9 mouse cellular contexts compared by ENCODE assay signal in genomic region chr14:14863690-14864356, GRCm38 (mm10).
DNase-seq lines count a peak whose midpoint lies in the region; ATAC-seq and TF ChIP-seq lines count a peak whose summit lies in the region.
"Had no signal": no experiment of that assay in that cellular context is flagged by ENCODE, and none has a peak within 500 bp of the region (broad histone marks: within the 10 kb centered on the region; RNA-seq: fewer than 3 reads in every experiment).

No protein-coding gene starts in this region.

- TF ChIP-seq EP300 in CH12.LX (IDR thresholded peaks at IDR 0.05; ENCODE audit: low read length) = no peak

- DNase-seq in CH12.LX (ENCODE audit: extremely low read depth) = peak; percentile 83
- DNase-seq in brain, adult 2 months (ENCODE audit: low read depth, low spot score) = peak; percentile 94
- peak; percentile 6 for DNase-seq in liver, embryonic 13.5 days

- peak; percentile 95 for TF ChIP-seq RAD21 in CH12.LX (IDR thresholded peaks at IDR 0.05; ENCODE audit: low read depth, low read length)

- no peak overlapping the region for H3K27ac ChIP-seq in CH12.LX (ENCODE audit: insufficient read depth, low read depth)
- no peak overlapping the region for H3K27ac ChIP-seq in heart, embryonic 11.5 days (ENCODE audit: low read depth, low read length)
- no peak overlapping the region for H3K27ac ChIP-seq in kidney, embryonic 15.5 days
- no peak overlapping the region for H3K27ac ChIP-seq in liver, embryonic 13.5 days
- H3K27ac ChIP-seq in neural tube, embryonic 12.5 days = no peak overlapping the region
- no peak overlapping the region for H3K27ac ChIP-seq in testis, adult 2 months (ENCODE audit: control insufficient read depth, insufficient read depth, low read depth, low read length)
- H3K27ac ChIP-seq: limb, embryonic 15.5 days had no signal

- TF ChIP-seq CTCF in CH12.LX (conservative IDR thresholded peaks at IDR 0.05 in 1 of 2, IDR thresholded peaks at IDR 0.05 in 1 of 2; ENCODE audit: low read depth in 2 of 2, low read length in 2 of 2) = peak; percentile 49 to 99
- TF ChIP-seq CTCF in testis, adult 2 months (IDR thresholded peaks at IDR 0.05; ENCODE audit: control insufficient read depth, insufficient read depth, insufficient replicate concordance, low read depth, low read length) = peak; percentile 67; the same call in 1 of the 2 replicates

- no peak for TF ChIP-seq POLR2A in CH12.LX (IDR thresholded peaks at IDR 0.05; ENCODE audit: low read depth, low read length)
- no peak for TF ChIP-seq POLR2A in testis, adult 2 months (IDR thresholded peaks at IDR 0.05; ENCODE audit: control insufficient read depth, low read depth, low read length)

- peak overlapping the region; percentile 36; the same call in 1 of the 2 replicates for H3K4me2 ChIP-seq in CH12.LX (ENCODE audit: insufficient read depth, low read depth, poor library complexity, severe bottlenecking)
- H3K4me2 ChIP-seq in heart, embryonic 11.5 days = 0 out of 2 replicates have a peak overlapping the region, but pooled peaks have one; percentile 22
- no peak overlapping the region for H3K4me2 ChIP-seq in kidney, embryonic 15.5 days
- no peak overlapping the region for H3K4me2 ChIP-seq in liver, embryonic 13.5 days
- H3K4me2 ChIP-seq in neural tube, embryonic 12.5 days (replicated peaks) = no peak overlapping the region
- H3K4me2 ChIP-seq: limb, embryonic 15.5 days had no signal

- dilution Hi-C loops in CH12.LX (cut with MboI; ENCODE audit: extremely low pct_ligation_motif_present, extremely low pct_unique_long_range_greater_than_20kb, low sequenced_read_pairs) = no loop called here

- in situ Hi-C loops in CH12.LX (cut with MboI; ENCODE audit: low pct_ligation_motif_present, low pct_unique_long_range_greater_than_20kb, low sequenced_read_pairs) = no loop called here

- H3K9me3 ChIP-seq in CH12.LX (replicated peaks; ENCODE audit: low read length) = no peaks in the 10 kb centered on the region
- H3K9me3 ChIP-seq in heart, embryonic 11.5 days (replicated peaks; ENCODE audit: control insufficient read depth, low read length) = no peaks in the 10 kb centered on the region
- H3K9me3 ChIP-seq in kidney, embryonic 15.5 days (replicated peaks) = no peaks in the 10 kb centered on the region
- no peaks in the 10 kb centered on the region for H3K9me3 ChIP-seq in liver, embryonic 13.5 days (replicated peaks)
- no peaks in the 10 kb centered on the region for H3K9me3 ChIP-seq in neural tube, embryonic 12.5 days
- H3K9me3 ChIP-seq: limb, embryonic 15.5 days had no signal

- H3K4me1 ChIP-seq in CH12.LX (ENCODE audit: control insufficient read depth in 1 of 2, insufficient read depth in 2 of 2) = peaks cover 2 to 4% of the 10 kb centered on the region in 2 experiments; a peak in 2 of 4 replicates
- no peaks in the 10 kb centered on the region for H3K4me1 ChIP-seq in heart, embryonic 11.5 days (ENCODE audit: control insufficient read depth, insufficient read depth, low read length)
- H3K4me1 ChIP-seq in kidney, embryonic 15.5 days = no peaks in the 10 kb centered on the region
- no peaks in the 10 kb centered on the region for H3K4me1 ChIP-seq in liver, embryonic 13.5 days (replicated peaks)
- no peaks in the 10 kb centered on the region; the same call in 1 of the 2 replicates for H3K4me1 ChIP-seq in neural tube, embryonic 12.5 days
- H3K4me1 ChIP-seq in testis, adult 2 months (ENCODE audit: control insufficient read depth, insufficient read depth, low read length) = no peaks in the 10 kb centered on the region

- 34% methylated on average over 7 of the region's 7 CpGs for WGBS in heart, embryonic 11.5 days (ENCODE audit: insufficient replicate concordance)
- 18% methylated on average over 7 of the region's 7 CpGs for WGBS in kidney, embryonic 15.5 days
- 30% methylated on average over 7 of the region's 7 CpGs for WGBS in liver, embryonic 13.5 days (ENCODE audit: insufficient replicate concordance)
- WGBS in neural tube, embryonic 12.5 days = 25% methylated on average over 7 of the region's 7 CpGs

- no peaks in the 10 kb centered on the region for H3K27me3 ChIP-seq in CH12.LX (replicated peaks)
- no peaks in the 10 kb centered on the region for H3K27me3 ChIP-seq in heart, embryonic 11.5 days (ENCODE audit: control insufficient read depth, insufficient read depth, low read length)
- no peaks in the 10 kb centered on the region for H3K27me3 ChIP-seq in kidney, embryonic 15.5 days
- H3K27me3 ChIP-seq in liver, embryonic 13.5 days = no peaks in the 10 kb centered on the region
- no peaks in the 10 kb centered on the region for H3K27me3 ChIP-seq in neural tube, embryonic 12.5 days (replicated peaks)
- no peaks in the 10 kb centered on the region for H3K27me3 ChIP-seq in testis, adult 2 months (ENCODE audit: control insufficient read depth, insufficient read depth, low read length)
- H3K27me3 ChIP-seq: limb, embryonic 15.5 days had no signal

- 0 out of 2 replicates have a peak, but pooled peaks have one; percentile 30 for ATAC-seq in erythroid progenitor cell, adult 5-6 weeks (replicated peaks; ENCODE audit: low FRiP score, poor library complexity, severe bottlenecking)
- 0 out of 2 replicates have a peak, but pooled peaks have one; percentile 52 for ATAC-seq in heart, embryonic 11.5 days (replicated peaks; ENCODE audit: insufficient number of reproducible peaks, low FRiP score, low TSS enrichment)
- ATAC-seq in kidney, embryonic 15.5 days (replicated peaks; ENCODE audit: low FRiP score) = peak; percentile 79
- no peak for ATAC-seq in liver, embryonic 13.5 days (ENCODE audit: low read depth)
- ATAC-seq in neural tube, embryonic 12.5 days (ENCODE audit: low FRiP score, low read depth) = peak; percentile 83

- H3K4me3 ChIP-seq in CH12.LX (replicated peaks in 1 of 3; ENCODE audit: low read depth in 2 of 3, low read length in 2 of 3, poor library complexity in 1 of 3) = no peak overlapping the region
- no peak overlapping the region for H3K4me3 ChIP-seq in heart, embryonic 11.5 days (ENCODE audit: low read depth, low read length)
- no peak overlapping the region for H3K4me3 ChIP-seq in kidney, embryonic 15.5 days (replicated peaks)
- no peak overlapping the region for H3K4me3 ChIP-seq in liver, embryonic 13.5 days (replicated peaks)
- H3K4me3 ChIP-seq in neural tube, embryonic 12.5 days = no peak overlapping the region
- no peak overlapping the region for H3K4me3 ChIP-seq in testis, adult 2 months (ENCODE audit: control insufficient read depth, low read depth, low read length)
- H3K4me3 ChIP-seq: limb, embryonic 15.5 days had no signal

- no peaks in the 10 kb centered on the region for H3K36me3 ChIP-seq in CH12.LX (replicated peaks in 1 of 2; ENCODE audit: control insufficient read depth in 1 of 2, insufficient read depth in 1 of 2, low read length in 1 of 2)
- H3K36me3 ChIP-seq in heart, embryonic 11.5 days (ENCODE audit: control insufficient read depth, insufficient read depth, low read length) = no peaks in the 10 kb centered on the region
- no peaks in the 10 kb centered on the region for H3K36me3 ChIP-seq in kidney, embryonic 15.5 days
- no peaks in the 10 kb centered on the region for H3K36me3 ChIP-seq in liver, embryonic 13.5 days
- H3K36me3 ChIP-seq in neural tube, embryonic 12.5 days = no peaks in the 10 kb centered on the region
- H3K36me3 ChIP-seq in testis, adult 2 months (ENCODE audit: control insufficient read depth, insufficient read depth, low read length) = no peaks in the 10 kb centered on the region
- H3K36me3 ChIP-seq: limb, embryonic 15.5 days had no signal

- H3K79me2 ChIP-seq in CH12.LX (replicated peaks; ENCODE audit: control insufficient read depth, extremely low read depth, insufficient read depth, poor library complexity, severe bottlenecking) = no peaks in the 10 kb centered on the region

- H3K9ac ChIP-seq in CH12.LX (ENCODE audit: insufficient read depth, low read depth) = no peak overlapping the region; the same call in 1 of the 2 replicates
- H3K9ac ChIP-seq in heart, embryonic 11.5 days (ENCODE audit: low read depth, low read length) = peak overlapping the region; percentile 59; the same call in 1 of the 2 replicates
- H3K9ac ChIP-seq in kidney, embryonic 15.5 days = no peak overlapping the region
- H3K9ac ChIP-seq in liver, embryonic 13.5 days = no peak overlapping the region
- no peak overlapping the region for H3K9ac ChIP-seq in neural tube, embryonic 12.5 days
- H3K9ac ChIP-seq: limb, embryonic 15.5 days had no signal

TF ChIP-seq in CH12.LX, 34 proteins besides CTCF, POLR2A, EP300 and RAD21 (continues in another document):
- TF ChIP-seq BHLHE40 (IDR thresholded peaks at IDR 0.05; ENCODE audit: low read depth, low read length) (no peak), KAT2A (IDR thresholded peaks at IDR 0.05; ENCODE audit: insufficient replicate concordance, low read length) (no peak), ZNF384 (IDR thresholded peaks at IDR 0.05; ENCODE audit: low read depth, low read length) (peak; percentile 100), NELFE (IDR thresholded peaks at IDR 0.05; ENCODE audit: low read depth, low read length) (0 out of 2 replicates have a peak, but pooled peaks have one; percentile 40), JUND (conservative IDR thresholded peaks at IDR 0.05; ENCODE audit: low read depth, low read length) (0 out of 2 replicates have a peak, but pooled peaks have one; percentile 36), TCF12 (IDR thresholded peaks at IDR 0.05; ENCODE audit: low read depth, low read length) (no peak), CHD2 (IDR thresholded peaks at IDR 0.05; ENCODE audit: low read length) (no peak), ELF1 (IDR thresholded peaks at IDR 0.05; ENCODE audit: low read depth, low read length) (peak; percentile 67; the same call in 1 of the 2 replicates), GABPA (IDR thresholded peaks at IDR 0.05; ENCODE audit: insufficient replicate concordance, low read depth, low read length) (no peak), ZMIZ1 (IDR thresholded peaks at IDR 0.05; ENCODE audit: low read depth, low read length) (no peak), POLR2AphosphoS2 (IDR thresholded peaks at IDR 0.05; ENCODE audit: low read depth, low read length) (no peak), HCFC1 (IDR thresholded peaks at IDR 0.05; ENCODE audit: low read depth, low read length) (peak; percentile 26; the same call in 1 of the 2 replicates), SMC3 (IDR thresholded peaks at IDR 0.05; ENCODE audit: low read depth, low read length) (peak; percentile 90), MXI1 (IDR thresholded peaks at IDR 0.05; ENCODE audit: low read depth, low read length) (no peak), NRF1 (IDR thresholded peaks at IDR 0.05; ENCODE audit: low read depth, low read length) (no peak), ZKSCAN1 (IDR thresholded peaks at IDR 0.05; ENCODE audit: borderline replicate concordance, low read depth, low read length) (no peak), E2F4 (IDR thresholded peaks at IDR 0.05; ENCODE audit: insufficient replicate concordance, low read depth, low read length) (no peak), ETS1 (conservative IDR thresholded peaks at IDR 0.05; ENCODE audit: low read depth, low read length) (no peak), ZC3H11A (IDR thresholded peaks at IDR 0.05; ENCODE audit: low read depth, low read length) (peak; percentile 77), IRF4 (IDR thresholded peaks at IDR 0.05; ENCODE audit: low read depth, low read length) (no peak; the same call in none of the 2 replicates)

Comparison
In these comparisons a context has a peak if more than half of its experiments do, and no peak if none do; other contexts are left out.
1. DNase-seq: peak in every context shown above with its lines; median percentile 94 in brain, adult 2 months; 83 in CH12.LX; 6 in liver, embryonic 13.5 days.
2. H3K4me2 ChIP-seq: peak in CH12.LX (single experiment) and heart, embryonic 11.5 days (single experiment); none in kidney, embryonic 15.5 days (single experiment), liver, embryonic 13.5 days (single experiment) and neural tube, embryonic 12.5 days (single experiment).